In the genomic region with DNA sequence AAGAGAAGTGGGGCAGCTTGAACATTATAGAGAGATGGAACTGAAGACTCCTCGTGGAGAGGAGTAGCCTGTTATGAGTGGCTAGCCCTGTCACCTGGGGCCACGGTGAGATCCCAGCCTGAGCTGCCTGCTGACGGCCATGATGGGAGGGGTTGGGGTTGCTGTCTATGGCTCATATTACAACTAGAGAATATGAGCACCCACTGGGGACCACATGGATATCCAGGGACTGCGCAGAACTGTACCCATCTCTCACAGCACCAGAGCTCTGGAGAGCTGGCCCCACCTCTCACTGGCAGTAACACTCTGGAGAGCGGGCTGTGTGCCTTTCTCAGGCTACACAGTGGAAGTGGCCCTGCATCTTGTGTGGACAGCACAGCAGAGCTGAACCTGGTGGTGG, we compare ENCODE assay signal across 21 mouse cellular contexts.
"Had no signal": no experiment of that assay in that cellular context is flagged by ENCODE, and none has a peak within 500 bp of the region (broad histone marks: within the 10 kb centered on the region; RNA-seq: fewer than 3 reads in every experiment).

No protein-coding gene starts in this region.

- H3K9ac ChIP-seq: limb, embryonic 12.5 days; limb, embryonic 15.5 days; liver, embryonic 14.5 days; liver, postnatal 0 days; lung, embryonic 14.5 days; midbrain, embryonic 13.5 days; neural tube, embryonic 15.5 days had no signal

- H3K27ac ChIP-seq: limb, embryonic 12.5 days; limb, embryonic 15.5 days; liver, embryonic 14.5 days; macrophage; midbrain, embryonic 10.5 days; midbrain, embryonic 13.5 days; neural tube, embryonic 15.5 days had no signal

- H3K9me3 ChIP-seq: limb, embryonic 12.5 days; limb, embryonic 15.5 days; midbrain, embryonic 10.5 days; midbrain, embryonic 13.5 days; neural tube, embryonic 15.5 days had no signal

- H3K4me2 ChIP-seq: limb, embryonic 12.5 days; limb, embryonic 15.5 days; liver, embryonic 11.5 days; lung, embryonic 14.5 days; midbrain, embryonic 13.5 days; neural tube, embryonic 15.5 days had no signal

- DNase-seq: kidney, postnatal 14 days; kidney, postnatal 4 days; left cerebral cortex, postnatal 4 days; liver, postnatal 0 days; lung, embryonic 14.5 days; right cerebral cortex, adult 18-20 months; right cerebral cortex, postnatal 14 days; right cerebral cortex, postnatal 4 days; thymus, adult 18-20 months; thymus, postnatal 36 days had no signal

- H3K4me3 ChIP-seq: limb, embryonic 12.5 days; limb, embryonic 15.5 days; midbrain, embryonic 10.5 days; midbrain, embryonic 13.5 days; myocyte; neural tube, embryonic 15.5 days had no signal

- H3K4me1 ChIP-seq: limb, embryonic 12.5 days; limb, embryonic 15.5 days had no signal

- H3K27me3 ChIP-seq: limb, embryonic 12.5 days; limb, embryonic 15.5 days; midbrain, embryonic 13.5 days; neural tube, embryonic 15.5 days had no signal

- ATAC-seq: liver, postnatal 0 days; lung, postnatal 0 days; midbrain, embryonic 13.5 days; midbrain, embryonic 16.5 days had no signal
